Mouse (Mus musculus): ENCODE results near the gene Med27. TPM values are rescaled to one million over a fixed set of nuclear protein-coding genes. Genes with fewer than 3 reads are reported as not detected.
"Not testable (repeated sequence)": the region's sequence is repeated elsewhere in the genome, so short reads cannot be mapped to it uniquely, and the experiment has no call there.

The Med27 gene
- polyA plus RNA-seq, 1 experiment from 2014 or later: 25.2 TPM

GRCm38 (mm10) chr2:29523918-29524811, 177.5 kb downstream of the Med27 start:
- no peak overlapping the region for H3K4me2 ChIP-seq
- H3K4me1 ChIP-seq (replicated peaks): peaks cover 3% of the 10 kb centered on the region; the same call in 1 of the 2 replicates
- WGBS (ENCODE audit: insufficient replicate concordance): 80% methylated on average over 12 of the region's 12 CpGs
- H3K27ac ChIP-seq: no peak overlapping the region
- DNase-seq: no peak
- H3K9ac ChIP-seq: no peak overlapping the region
- no peaks in the 10 kb centered on the region for H3K27me3 ChIP-seq
- no peaks in the 10 kb centered on the region for H3K9me3 ChIP-seq (replicated peaks)
- ATAC-seq (ENCODE audit: low read depth): no peak
- no peak overlapping the region for H3K4me3 ChIP-seq (replicated peaks)
- H3K36me3 ChIP-seq: no peaks in the 10 kb centered on the region

DNA sequence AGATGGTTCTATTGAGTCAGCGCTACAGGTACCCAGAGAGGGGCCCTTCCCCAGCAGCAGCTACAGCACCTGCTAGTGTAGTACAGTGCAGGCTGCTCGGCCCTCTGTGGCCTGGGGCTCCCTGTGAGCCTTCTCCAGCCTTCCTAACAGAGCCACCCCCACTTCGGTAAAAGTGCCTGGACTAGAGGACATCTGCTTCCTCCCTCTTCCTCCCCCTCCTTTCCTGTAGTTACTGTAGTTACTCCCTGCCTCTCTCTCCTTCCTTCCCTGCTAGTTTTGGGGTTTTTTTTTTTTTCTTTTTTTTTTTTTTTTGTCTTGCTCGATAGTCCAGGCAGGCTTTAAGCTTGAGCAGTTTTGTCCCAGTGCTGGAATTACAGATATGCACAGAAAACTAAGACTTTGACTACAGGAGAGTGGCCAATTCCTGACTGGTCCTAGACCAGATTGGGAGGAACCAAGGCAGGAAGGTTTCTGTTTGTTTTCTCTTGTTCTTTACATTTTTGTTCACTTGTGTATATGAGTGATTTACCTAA, 178.7 kb downstream of the Med27 start:
- no peak for DNase-seq
- Histone ChIP-seq H3K4me2 (no peak overlapping the region), H3K9me3 (replicated peaks) (no peaks in the 10 kb centered on the region), H3K4me3 (replicated peaks) (no peak overlapping the region), H3K9ac (no peak overlapping the region), H3K27ac (no peak overlapping the region), H3K36me3 (no peaks in the 10 kb centered on the region), H3K4me1 (replicated peaks) (peaks cover 3% of the 10 kb centered on the region; the same call in 1 of the 2 replicates), H3K27me3 (no peaks in the 10 kb centered on the region)
- no peak for ATAC-seq (ENCODE audit: low read depth)
- 30% methylated on average over 4 of the region's 4 CpGs for WGBS (ENCODE audit: insufficient replicate concordance)

DNA sequence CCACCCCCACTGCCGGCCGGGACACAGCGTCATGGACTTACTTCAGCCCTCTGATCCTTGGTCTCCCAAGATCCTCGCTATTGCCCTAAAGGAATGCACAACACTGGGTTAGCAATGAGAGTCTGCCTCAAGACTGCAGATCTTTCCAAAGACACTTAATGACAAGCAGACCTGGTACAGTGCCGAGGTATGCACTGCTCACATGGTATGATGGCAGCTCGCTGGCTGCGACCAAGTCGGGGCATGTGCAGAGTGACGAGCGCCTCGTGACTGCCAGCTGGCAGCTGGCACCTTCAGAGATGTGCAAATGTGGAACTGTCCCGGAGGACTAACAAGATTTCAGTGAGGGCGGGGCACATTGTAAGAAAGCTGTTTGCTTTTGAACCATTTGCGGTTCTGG, 179.6 kb downstream of the Med27 start:
- Histone ChIP-seq H3K27me3 (no peaks in the 10 kb centered on the region), H3K4me3 (replicated peaks) (no peak overlapping the region), H3K27ac (no peak overlapping the region), H3K9ac (no peak overlapping the region), H3K4me1 (replicated peaks) (peaks cover 3% of the 10 kb centered on the region; the same call in 1 of the 2 replicates), H3K9me3 (replicated peaks) (no peaks in the 10 kb centered on the region), H3K4me2 (no peak overlapping the region), H3K36me3 (no peaks in the 10 kb centered on the region)
- 81% methylated on average over 14 of the region's 14 CpGs for WGBS (ENCODE audit: insufficient replicate concordance)
- no peak for ATAC-seq (ENCODE audit: low read depth)
- DNase-seq: no peak

GRCm38 (mm10) chr2:29527480-29527879, 180.9 kb downstream of the Med27 start:
- not testable (repeated sequence) for H3K9me3 ChIP-seq (replicated peaks); H3K9ac ChIP-seq; H3K36me3 ChIP-seq; H3K27ac ChIP-seq; ATAC-seq (ENCODE audit: low read depth); DNase-seq; H3K4me3 ChIP-seq (replicated peaks); H3K27me3 ChIP-seq; H3K4me1 ChIP-seq (replicated peaks); H3K4me2 ChIP-seq
- WGBS (ENCODE audit: insufficient replicate concordance): 63% methylated on average over 9 of the region's 9 CpGs

- H3K4me2 ChIP-seq: no peak overlapping the region
- no peak overlapping the region for H3K27ac ChIP-seq
- 56% methylated on average over 5 of the region's 5 CpGs for WGBS (ENCODE audit: insufficient replicate concordance)
- ATAC-seq (ENCODE audit: low read depth) (no peak), DNase-seq (no peak)
- no peak overlapping the region for H3K4me3 ChIP-seq (replicated peaks)
- no peaks in the 10 kb centered on the region for H3K36me3 ChIP-seq
- peaks cover 3% of the 10 kb centered on the region; the same call in 1 of the 2 replicates for H3K4me1 ChIP-seq (replicated peaks)
- H3K27me3 ChIP-seq: no peaks in the 10 kb centered on the region
- H3K9ac ChIP-seq: no peak overlapping the region
- H3K9me3 ChIP-seq (replicated peaks): no peaks in the 10 kb centered on the region
Observed at GRCm38 (mm10) chr2:29528811-29529210, 182.2 kb downstream of the Med27 start.

DNA sequence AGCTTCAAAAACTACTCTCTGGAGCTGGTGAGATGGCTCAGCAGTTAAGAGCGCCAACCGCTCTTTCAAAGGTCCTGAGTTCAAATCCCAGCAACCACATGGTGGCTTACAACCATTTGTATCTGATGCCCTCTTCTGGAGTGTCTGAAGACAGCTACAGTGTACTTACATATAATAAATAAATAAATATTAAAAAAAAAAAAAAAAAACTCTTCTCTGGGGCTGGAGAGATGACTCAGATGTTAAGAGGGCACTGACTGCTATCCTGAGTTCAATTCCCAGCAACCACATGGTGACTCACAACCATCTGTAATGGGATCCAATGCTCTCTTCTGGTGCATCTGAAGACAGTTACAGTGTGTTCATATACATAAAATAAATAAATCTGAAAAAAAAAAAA, 183.2 kb downstream of the Med27 start:
- WGBS (ENCODE audit: insufficient replicate concordance): 81% methylated on average over 2 of the region's 2 CpGs
- not testable (repeated sequence) for H3K9me3 ChIP-seq (replicated peaks); H3K4me1 ChIP-seq (replicated peaks); DNase-seq; ATAC-seq (ENCODE audit: low read depth); H3K4me3 ChIP-seq (replicated peaks); H3K27me3 ChIP-seq; H3K9ac ChIP-seq; H3K27ac ChIP-seq; H3K36me3 ChIP-seq; H3K4me2 ChIP-seq

DNA sequence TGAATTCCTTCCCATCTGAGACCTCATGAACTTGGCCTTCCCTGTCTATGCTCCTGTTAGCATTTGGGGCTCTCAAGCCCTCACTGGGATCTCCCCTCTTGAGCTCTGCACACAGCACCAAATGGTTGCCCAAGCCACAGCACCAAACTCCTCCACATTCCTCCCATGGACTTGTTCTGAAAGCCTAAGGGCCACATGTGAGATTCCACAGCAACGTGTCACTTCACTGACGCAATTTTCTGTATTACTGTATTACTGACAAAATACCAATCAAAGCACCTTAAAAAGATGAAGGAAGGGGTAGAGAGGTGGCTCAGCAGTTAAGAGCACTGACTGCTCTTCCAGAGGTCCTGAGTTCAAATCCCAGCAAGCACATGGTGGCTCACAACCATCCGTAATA, 185.6 kb downstream of the Med27 start:
- H3K4me2 ChIP-seq: no peak overlapping the region
- H3K9ac ChIP-seq: no peak overlapping the region
- H3K9me3 ChIP-seq (replicated peaks): no peaks in the 10 kb centered on the region
- WGBS (ENCODE audit: insufficient replicate concordance): 81% methylated on average over 3 of the region's 3 CpGs
- no peaks in the 10 kb centered on the region for H3K36me3 ChIP-seq
- H3K4me1 ChIP-seq (replicated peaks): no peaks in the 10 kb centered on the region
- H3K4me3 ChIP-seq (replicated peaks): no peak overlapping the region
- H3K27me3 ChIP-seq: no peaks in the 10 kb centered on the region
- DNase-seq (no peak), ATAC-seq (ENCODE audit: low read depth) (no peak)
- H3K27ac ChIP-seq: no peak overlapping the region

GRCm38 (mm10) chr2:29532921-29533320, 186.3 kb downstream of the Med27 start:
- Histone ChIP-seq H3K4me1 (replicated peaks) (no peaks in the 10 kb centered on the region), H3K27ac (no peak overlapping the region), H3K4me2 (no peak overlapping the region), H3K9ac (no peak overlapping the region), H3K4me3 (replicated peaks) (no peak overlapping the region), H3K27me3 (no peaks in the 10 kb centered on the region), H3K36me3 (no peaks in the 10 kb centered on the region), H3K9me3 (replicated peaks) (no peaks in the 10 kb centered on the region)
- no peak for DNase-seq
- WGBS (ENCODE audit: insufficient replicate concordance): 64% methylated on average over 5 of the region's 5 CpGs
- no peak for ATAC-seq (ENCODE audit: low read depth)

GRCm38 (mm10) chr2:29535566-29536244, 189.1 kb downstream of the Med27 start:
- Histone ChIP-seq H3K9ac (no peak overlapping the region), H3K27ac (no peak overlapping the region), H3K4me2 (no peak overlapping the region), H3K27me3 (no peaks in the 10 kb centered on the region), H3K4me1 (replicated peaks) (no peaks in the 10 kb centered on the region), H3K4me3 (replicated peaks) (no peak overlapping the region), H3K36me3 (no peaks in the 10 kb centered on the region), H3K9me3 (replicated peaks) (no peaks in the 10 kb centered on the region)
- no peak for ATAC-seq (ENCODE audit: low read depth)
- WGBS (ENCODE audit: insufficient replicate concordance): 65% methylated on average over 5 of the region's 5 CpGs
- no peak for DNase-seq

DNA sequence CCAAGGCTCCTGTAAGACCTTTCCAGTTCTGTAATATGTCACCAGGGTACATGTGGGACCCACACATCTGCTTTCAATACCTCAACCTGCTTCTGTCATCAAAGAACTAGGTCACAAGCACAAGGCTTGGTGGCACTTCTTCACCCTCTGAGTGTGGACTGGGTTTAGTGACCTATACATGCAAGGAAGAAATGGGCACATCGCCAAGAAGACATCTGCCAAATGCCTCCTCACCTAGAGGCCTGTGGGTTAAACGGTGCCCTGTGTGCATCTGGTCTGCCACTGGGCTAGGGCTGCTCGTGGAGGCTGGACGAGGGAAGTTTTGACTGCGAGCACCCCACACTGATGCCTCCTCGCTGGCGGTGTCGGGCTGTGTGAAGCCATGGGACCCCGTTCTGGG, 189.9 kb downstream of the Med27 start:
- H3K4me2 ChIP-seq: no peak overlapping the region
- no peak for ATAC-seq (ENCODE audit: low read depth)
- no peaks in the 10 kb centered on the region for H3K4me1 ChIP-seq (replicated peaks)
- no peak for DNase-seq
- no peaks in the 10 kb centered on the region for H3K27me3 ChIP-seq
- H3K36me3 ChIP-seq: no peaks in the 10 kb centered on the region
- H3K4me3 ChIP-seq (replicated peaks): no peak overlapping the region
- H3K27ac ChIP-seq: no peak overlapping the region
- 75% methylated on average over 9 of the region's 9 CpGs for WGBS (ENCODE audit: insufficient replicate concordance)
- H3K9me3 ChIP-seq (replicated peaks): no peaks in the 10 kb centered on the region
- no peak overlapping the region for H3K9ac ChIP-seq

- 70% methylated on average over 8 of the region's 8 CpGs for WGBS (ENCODE audit: insufficient replicate concordance)
- no peaks in the 10 kb centered on the region for H3K4me1 ChIP-seq (replicated peaks)
- H3K27me3 ChIP-seq: no peaks in the 10 kb centered on the region
Observed at GRCm38 (mm10) chr2:29537334-29537733, 190.7 kb downstream of the Med27 start.

More at GRCm38 (mm10) chr2:29537334-29537733, 190.7 kb downstream of the Med27 start:
- H3K9ac ChIP-seq: no peak overlapping the region
- ATAC-seq (ENCODE audit: low read depth) (no peak), DNase-seq (no peak)
- H3K4me2 ChIP-seq: no peak overlapping the region
- no peak overlapping the region for H3K27ac ChIP-seq
- no peaks in the 10 kb centered on the region for H3K36me3 ChIP-seq
- no peaks in the 10 kb centered on the region for H3K9me3 ChIP-seq (replicated peaks)
- no peak overlapping the region for H3K4me3 ChIP-seq (replicated peaks)
